Mouse (Mus musculus): ENCODE results near the gene Akt3.

The Akt3 gene

DNA sequence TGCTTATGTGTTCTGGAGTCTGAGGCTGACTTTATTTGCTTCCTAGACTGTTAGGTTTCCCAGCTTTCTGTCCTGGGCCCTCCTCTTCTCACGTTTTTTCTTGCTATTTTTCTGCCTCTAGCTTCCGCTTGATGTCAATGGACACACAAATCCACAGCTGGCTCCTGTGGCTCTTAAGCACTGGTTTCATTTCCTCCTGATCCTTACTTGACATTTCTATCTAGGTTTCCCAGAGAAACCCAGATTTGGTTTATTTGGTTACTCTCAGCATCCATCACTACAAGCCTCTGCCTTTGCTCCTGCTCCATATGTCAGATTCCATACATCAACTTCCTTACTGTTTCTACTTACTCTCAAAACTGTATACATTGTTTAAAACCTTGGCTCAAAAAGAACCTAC, 211.0 kb downstream of the Akt3 start:
- no peak for DNase-seq

DNA sequence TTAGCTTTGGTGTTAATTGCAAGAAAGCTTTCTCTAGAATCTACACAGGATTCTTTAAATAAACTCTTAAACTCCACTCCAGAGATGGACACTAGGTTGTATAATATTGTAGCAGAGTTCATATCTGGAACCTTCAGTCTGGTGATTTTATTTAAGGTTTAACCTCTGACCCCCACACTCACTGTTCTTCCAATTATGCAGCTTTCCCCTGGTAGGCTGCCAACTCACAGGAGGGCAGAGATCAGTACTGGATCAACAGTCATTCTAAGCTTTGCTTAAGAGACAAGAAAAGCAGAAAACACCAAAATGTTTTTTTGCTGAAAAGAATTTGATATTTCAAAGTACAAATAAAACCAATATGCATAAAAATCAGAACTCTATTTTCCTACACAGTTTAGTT, 212.1 kb downstream of the Akt3 start:
- DNase-seq: no peak

DNA sequence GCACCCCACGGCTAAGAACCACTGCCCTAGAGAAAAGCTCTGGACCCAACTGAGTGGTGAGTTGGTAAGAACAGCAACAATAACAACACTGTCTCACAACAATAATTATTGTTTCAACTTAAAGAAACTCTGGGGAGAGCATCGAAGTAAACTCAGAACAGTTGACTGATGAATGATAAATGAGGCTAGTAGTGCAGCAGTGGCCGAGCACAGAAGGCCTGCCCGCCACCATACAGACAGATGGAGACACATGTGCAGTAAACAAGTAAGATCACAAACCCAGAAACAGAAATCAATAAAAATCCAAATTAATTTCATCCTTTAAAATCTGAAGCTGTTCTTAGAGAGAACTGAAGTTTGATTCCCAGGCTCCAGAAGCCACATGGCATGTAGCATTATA, 217.9 kb downstream of the Akt3 start:
- no peak for DNase-seq

DNA sequence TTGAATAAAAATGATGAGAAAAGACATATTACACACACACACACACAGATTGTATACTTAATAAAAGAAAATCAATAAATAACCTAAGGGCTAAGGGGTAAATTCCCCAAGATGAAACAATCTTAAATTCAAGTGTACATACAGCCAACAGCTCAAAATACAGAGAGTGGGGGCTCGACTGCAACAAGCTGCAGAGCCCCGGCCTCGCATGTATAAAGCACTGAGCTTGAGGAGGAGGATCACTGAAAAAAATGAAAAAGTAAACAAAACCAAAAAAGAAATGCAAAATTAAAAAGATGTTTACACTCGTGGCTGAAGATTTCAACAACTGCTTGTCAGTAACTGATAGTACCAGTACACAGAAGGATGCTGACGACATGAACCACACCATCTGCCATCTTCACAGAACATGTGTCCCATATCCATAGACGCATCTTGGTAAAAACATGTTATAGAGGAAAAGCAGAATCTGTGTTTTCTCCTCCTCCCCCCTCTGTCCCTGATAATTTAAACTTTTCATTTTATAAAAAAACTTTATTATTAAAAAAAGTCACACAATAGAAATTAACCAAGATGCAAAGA, 218.8 kb downstream of the Akt3 start:
- DNase-seq: no peak

DNA sequence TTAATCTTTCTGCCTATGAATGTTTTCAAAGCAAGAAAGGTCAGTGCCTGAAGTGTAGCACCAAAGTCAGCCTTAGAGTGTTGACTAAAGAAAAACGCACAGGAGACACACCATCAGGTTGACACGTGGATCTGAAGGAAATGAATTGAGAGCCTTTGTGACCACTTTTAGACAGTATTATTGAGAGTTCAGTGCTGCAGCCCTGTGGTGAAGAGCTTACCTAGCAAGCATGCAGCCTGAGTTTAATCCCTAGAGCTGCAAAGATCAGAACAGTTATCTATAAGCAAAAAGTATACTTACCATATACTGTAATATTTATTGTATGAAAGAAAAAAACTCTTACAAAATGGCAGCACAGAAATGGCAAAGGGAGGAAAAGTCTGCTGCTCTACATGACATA, 219.6 kb downstream of the Akt3 start:
- no peak for DNase-seq

DNA sequence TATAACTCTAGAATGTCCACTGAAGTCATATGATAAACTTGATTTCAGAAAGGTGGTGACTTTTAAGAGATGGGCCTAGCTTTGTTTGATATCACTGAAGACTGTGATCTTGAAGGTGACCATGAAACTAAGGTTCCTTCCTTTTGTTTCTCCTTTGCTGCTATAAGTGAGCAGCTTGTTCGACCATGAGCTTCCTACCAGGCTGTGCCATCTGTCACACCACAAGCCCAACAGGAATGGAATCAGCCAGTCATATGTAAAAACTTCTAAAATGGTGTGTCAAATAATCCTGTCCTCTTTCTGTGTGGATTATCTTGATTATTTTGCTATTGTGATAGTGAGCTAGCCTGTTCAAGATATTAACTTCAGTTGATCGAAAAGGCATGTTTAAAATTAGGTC, 222.5 kb downstream of the Akt3 start:
- no peak for DNase-seq

DNA sequence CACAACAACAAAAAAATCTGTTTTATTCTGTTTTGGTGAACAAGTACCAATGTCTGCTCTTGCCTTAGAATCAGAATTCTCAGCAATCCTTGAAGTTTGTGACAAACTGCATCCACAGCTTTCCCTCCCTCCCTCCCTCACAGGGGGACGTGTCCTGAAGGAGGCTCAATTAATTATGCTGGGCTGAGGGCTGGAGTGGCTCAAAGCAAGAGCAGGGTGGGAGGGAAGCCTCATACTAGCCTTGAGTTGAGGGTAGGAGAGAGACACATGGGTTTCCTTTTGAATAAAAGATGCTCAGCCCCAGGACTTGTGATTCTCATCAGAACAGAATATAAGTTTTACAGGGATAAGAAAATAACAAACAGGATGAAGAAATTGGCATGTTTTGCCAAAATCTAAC, 225.8 kb downstream of the Akt3 start:
- DNase-seq: no peak

DNA sequence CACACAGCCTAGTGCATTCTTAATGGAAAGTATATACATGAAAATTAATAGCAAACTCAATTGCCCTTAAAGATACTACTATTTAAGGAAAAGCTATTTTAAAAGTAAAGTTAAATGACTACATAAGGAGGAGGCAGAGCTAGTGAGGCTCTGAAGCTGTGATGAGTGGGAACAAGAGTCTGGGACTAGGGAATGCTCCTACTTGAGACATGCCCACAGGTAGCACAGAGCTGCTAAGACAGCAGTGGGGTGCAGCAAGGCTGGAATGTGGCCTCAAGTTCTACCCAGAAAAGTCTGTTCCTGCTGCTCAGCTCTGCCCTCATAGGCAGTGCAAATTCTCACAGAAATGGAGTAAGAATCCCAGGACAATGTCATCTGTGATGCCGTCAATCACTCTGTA, 226.8 kb downstream of the Akt3 start:
- DNase-seq: no peak

DNA sequence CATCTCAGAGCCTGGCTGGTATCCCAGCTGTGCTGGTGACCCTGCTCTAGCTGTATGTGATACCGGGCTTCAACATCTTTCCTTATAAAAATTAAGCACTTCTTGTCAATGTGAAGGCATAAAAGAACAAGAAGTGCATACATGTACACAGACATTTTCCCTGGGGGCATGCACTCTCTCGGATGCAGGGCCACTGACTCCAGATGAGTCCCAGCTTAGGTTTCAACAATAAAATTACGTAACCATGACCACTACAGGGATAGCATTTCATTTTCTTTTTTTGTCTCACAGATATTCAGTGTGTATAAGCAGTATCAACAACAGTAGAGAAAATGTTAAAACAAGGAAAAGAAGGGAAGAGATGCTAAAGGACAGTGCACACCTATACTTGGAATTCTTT, 227.3 kb downstream of the Akt3 start:
- DNase-seq: no peak

DNA sequence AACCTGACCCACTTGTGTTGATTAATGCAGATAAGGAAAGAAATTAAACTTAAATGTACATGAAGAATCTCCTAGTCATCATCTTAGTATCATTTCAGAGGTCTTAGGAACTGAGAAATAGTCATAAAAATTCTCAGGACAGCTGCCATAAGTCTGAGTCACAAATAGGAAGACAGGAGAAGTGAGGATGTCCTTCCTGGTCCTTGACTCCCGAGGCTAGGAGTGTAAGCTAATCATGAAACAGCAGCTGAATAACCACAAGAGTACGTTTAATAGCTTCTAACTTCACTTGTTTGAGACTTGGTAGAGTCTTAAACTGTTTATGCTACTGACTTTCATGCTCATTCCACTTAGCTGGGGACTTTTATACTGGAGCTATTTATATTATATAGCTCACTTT, 229.0 kb downstream of the Akt3 start:
- no peak for DNase-seq

DNA sequence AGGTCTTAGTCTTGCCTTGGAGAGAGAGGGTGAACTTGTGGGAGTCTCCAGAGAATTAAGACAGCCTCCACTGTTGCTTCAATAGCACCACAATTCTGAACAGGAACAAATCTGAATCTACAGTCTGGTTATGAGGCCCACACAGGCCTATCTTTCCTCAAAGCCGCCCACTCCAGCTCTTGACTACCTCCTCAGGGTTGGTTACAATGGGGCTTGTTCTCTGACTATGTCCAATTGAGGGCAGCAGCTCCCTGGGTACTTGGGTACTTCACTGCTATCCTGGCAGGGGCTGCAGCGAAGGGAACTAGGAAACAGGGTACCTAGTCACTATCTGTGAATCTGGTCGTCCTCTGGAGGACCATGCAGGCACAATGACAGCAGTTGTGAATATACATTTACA, 230.3 kb downstream of the Akt3 start:
- no peak for DNase-seq

DNA sequence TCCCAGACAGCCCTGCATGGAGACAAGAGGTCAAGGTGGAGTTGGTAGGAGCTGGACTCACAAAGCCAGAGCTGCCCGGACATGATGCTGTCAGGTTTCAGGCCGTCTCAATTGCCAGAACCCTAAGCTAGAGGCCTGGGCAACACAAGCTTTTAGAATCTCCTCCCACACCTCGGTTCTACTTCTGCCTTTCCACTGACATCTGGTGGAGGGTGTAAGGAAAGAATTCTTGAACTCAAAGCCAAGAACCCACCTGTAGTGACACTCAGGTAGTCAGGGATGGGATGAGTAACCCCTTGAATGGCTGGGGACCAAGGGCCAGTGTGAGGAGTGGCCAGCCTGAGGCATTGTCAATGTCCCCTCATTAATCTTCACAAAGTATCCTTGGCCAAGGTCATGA, 235.3 kb downstream of the Akt3 start:
- DNase-seq: no peak

DNA sequence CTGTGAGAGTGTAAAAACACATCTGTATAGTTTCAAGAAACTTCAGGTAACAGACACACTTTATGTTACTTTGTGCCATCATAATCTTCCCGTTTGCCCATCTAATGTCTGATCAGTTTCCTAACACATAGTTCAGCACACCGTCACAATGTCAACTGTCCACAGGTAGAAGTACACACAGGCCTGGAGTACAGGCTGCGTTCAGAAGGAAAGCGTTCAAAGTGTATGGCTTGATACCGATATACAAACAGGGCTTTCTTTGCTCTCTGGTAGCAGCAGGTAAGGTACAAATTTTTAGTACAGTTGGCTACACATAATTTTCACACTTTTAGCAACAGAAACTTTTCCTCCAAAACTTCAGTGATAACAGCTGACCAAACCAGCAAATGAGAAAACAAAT, 238.3 kb downstream of the Akt3 start:
- no peak for DNase-seq

DNA sequence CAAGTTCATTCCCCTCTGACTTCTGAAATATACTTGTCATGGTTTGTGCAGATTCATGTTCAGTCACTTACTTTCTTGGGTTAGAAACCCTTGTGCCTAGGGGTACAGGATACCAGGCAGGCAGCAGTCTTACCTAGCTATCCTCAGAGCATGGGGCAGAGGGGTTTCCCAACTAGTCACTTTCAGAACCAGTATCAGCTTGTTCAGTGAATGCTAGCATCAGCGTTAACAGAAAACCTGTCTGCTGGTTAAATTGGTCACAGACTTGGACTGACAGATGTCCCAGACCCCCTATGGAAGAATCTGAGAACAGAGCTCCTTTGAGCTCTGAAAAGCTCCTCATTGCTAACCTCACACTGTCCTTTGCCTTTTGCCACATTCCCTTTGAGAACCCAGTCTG, 239.3 kb downstream of the Akt3 start:
- DNase-seq: no peak

DNA sequence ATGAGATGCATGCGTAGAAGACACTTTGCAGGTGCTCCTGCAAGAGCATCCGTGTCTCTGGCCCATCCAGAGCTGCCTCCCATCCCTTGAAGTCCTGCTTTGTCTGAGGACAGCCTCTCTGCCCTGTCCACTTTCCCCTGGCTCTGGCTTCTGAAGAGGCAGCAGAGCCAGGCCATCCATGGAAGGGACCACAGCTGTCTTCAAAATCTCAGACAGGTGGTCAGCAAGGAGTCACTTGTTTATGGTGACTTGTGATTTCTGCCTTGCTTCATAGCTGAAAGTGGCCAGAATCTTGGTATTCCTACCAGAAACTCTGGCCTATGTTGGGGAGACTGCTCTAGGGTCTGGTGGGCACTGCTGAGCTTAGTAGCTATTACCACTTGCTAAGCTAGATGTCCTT, 241.3 kb downstream of the Akt3 start:
- DNase-seq: no peak

DNA sequence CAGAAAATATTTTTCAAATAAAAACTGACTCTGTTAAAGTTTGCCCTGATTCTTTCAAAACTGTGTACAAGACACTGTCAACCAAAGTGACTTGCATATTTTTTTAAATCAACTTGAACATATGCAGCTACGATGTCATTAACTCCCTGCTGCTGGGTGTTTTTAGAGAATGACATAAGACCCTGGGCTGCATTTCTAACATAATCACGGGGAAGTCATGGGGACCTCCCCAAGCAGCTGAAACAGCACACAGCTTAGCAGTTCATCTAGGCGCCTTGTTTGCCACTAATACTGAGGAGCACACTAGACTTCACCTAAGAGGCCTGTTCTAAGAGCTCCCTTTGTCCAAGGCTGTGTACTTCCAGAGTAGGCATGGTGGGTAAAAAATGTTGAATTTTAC, 242.1 kb downstream of the Akt3 start:
- no peak for DNase-seq

DNA sequence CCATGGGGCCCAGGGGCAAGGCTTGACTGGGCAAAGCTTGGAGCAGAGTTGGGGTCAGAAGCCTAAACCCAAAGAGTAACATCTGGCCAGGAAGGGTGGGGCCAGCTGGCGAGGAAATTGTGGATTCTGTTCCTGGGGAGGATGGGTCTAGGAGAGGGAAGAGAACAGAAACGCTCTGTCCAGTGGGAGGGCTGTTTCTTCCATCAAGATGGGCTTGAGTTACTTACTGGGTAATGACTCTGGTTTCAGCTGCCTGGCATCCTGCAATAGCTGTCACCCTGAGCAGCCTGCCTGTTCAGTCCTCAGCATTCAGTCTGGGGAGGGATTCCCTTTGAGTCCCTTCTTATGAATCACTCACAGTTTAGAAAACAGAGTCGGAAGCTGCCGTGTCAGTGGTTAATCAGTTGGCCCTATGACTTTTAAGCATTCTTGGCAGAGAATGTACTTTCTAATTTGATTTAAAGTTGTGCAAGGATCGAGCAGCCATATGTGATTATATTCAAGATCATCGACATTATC, 243.0 kb downstream of the Akt3 start:
- no peak for DNase-seq

DNA sequence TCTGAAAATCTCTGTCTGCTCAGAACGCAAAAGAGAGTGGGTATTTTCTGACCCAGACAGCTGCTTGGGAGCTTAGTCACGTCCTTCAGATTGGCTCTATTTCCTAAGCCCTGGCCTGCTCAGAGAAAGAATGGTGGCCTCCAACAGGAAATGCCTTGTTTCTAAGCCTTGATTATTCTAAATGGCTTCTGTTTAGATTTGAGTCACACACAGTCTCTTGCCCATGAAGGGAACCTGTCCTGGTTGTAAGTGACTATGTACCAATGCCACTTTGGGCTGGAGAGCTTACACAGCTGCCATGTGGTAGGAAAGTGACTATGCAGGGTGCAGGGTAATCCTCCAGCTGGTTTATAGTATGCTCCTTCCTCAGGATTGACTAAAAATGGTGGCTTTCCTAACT, 243.7 kb downstream of the Akt3 start:
- DNase-seq: no peak

DNA sequence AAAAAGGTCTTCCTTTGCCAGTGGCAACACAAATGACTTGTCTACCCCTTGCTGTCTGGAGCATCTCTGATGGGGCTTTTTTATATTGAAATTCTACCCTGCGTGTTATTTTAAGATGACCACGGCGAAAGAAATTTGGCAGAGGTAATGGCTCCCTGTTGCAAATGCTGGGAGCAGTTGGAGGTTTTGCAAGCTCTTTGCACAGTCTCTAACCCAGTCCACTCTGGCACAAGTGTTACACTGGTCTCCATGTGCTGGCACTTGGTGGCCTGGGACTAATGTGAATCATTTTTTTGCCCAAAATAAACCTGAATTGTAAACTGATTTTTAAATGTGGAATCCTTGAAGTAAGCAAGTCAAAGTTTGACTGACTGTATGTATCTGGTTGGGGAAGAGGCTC, 244.2 kb downstream of the Akt3 start:
- no peak for DNase-seq

DNA sequence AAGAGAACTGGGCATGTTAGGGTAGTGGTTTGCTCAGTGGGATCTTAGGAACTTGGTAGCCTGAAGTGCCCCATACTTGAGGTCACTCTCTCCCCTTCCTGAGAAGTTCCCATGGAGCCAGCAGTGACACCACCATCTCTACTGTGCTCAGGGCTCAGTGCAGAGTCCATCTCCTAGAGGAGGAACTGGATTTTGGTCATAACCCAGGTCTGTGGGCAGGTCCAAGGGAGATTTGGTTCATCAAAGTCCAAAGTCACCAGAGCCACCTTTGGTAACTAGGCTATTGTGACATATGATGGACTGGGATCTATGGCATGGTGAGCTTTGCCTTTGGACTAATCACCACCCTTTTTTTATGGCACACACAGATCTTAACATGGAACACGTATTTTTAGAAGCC, 244.7 kb downstream of the Akt3 start:
- no peak for DNase-seq

DNA sequence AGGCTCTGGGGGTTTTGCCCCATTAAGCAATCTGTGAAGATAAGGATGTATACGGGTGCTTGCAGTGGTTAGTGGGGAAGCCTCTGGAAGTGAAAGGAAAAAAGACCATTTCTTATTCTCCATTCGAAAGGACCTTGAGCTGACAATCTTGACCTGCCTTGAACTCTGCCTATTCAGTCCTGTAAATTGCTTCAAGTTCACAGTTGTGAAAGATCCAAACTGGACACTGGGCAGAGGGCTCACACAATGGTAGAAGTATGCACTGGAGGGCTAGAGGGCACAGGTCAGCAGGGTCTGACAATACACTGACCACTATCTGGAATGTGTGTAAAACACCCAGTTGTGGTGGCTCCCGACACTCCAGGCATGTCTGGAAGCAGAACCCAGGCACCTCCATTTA, 245.2 kb downstream of the Akt3 start:
- DNase-seq: no peak

DNA sequence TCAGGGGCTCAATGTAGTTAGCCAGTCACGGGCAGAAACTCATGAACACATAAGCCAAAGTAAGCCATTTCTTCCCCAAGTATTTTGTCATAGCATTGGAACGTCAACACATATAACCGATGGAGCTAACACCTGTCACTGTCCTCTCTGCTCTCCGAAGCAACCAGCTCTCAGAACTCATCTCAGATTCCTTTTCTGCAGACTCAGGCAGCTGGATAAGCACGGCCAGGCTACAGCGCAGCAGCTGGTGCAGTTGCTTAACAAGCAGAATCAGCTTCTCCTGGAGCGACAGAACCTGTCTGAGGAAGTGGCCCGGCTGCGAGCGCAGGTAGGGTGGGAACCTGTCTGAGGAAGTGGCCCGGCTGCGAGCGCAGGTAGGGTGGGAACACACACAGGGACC, 246.3 kb downstream of the Akt3 start:
- DNase-seq: no peak

DNA sequence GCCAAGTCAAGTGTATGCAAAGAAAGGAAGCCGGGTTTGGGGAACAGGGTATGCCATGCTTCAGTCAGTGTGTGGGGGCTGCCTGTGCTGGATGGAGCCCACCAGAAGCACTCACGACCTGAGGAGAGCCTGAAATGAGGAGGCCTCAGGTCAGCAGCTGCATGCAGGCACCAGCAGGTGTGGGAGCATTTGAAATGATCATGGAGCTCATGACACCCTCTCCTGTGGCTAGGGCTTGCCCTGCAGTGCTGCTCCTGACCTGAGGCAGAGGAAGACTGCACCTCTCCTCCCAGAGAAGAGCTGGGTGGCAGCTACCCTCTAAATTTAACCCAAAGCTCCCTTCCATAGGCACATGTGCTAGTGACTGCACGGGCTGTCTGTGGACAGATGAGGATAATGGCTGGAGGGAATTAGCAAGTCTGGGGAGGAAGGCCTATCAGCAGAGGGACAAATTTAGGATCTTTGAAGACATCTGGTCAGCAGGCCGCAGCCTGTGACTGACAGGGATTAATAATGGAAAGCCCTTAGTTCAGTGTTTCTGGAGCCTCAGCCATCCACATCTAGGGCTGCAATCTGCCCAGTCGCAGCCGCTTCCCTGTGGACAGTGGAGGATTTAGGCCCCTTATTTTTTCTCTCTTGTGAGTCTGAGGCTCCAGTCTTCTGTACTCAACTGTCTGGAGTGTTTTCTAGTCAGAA, 247.2 kb downstream of the Akt3 start:
- no peak for DNase-seq

DNA sequence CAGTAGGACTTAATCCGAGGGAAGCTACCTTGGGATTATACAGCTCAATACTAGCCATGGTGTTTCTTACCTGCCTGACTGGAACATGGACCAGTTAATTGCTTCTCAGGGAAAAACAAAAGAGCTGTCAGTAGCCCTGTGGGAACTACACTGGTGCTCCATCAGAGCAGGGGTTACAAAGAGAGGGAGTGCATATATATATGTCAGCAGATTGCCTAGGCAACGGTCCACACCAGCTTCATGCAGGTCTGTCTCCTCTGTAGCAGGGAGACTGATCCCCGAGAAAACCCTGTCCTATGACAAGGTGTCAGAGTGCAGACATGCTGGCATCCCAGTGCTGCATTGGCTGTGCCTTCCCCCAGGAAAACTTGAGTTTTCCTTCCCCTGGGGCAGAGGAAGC, 248.0 kb downstream of the Akt3 start:
- DNase-seq: no peak

DNA sequence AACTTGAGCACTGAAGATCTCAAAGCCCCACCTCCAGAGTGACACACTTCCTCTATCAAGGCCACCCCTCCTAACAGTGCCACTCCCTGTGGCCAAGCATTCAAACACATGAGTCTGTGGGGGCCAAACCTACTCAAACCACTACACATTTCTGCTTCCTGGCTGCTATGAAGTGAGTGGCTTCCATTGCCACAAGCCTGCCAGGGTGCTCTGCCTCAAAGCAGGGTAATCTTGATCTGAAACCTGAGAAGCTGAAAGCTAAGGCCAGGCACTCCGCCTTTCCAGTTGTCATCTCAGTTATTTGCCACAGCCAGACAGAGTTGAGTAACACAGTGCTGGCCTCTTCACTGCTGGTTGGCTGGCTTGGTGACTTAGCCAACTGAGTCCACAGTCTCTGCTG, 249.2 kb downstream of the Akt3 start:
- no peak for DNase-seq
